Mouse (Mus musculus): ENCODE measurements around the gene Fasn.

Fasn gene

GRCm38 (mm10) chr11:120760236-120760635 lies 64.1 kb downstream of the Fasn start:
- no peak for DNase-seq (ENCODE audit: low spot score)

Measured in testis, postnatal 10 days (tissue).